Mouse (Mus musculus) liver, embryonic 12.5 days (tissue): Measurements from ENCODE around the gene BC005561. TPM values are rescaled to one million over a fixed set of nuclear protein-coding genes. Genes with fewer than 3 reads are reported as not detected.
A peak's percentile ranks its signal among the peaks of the same experiment; 100 is the strongest.
"Not testable (repeated sequence)": the region's sequence is repeated elsewhere in the genome, so short reads cannot be mapped to it uniquely, and the experiment has no call there.

Experiments used
- ATAC-seq: fragments of 200-750 bp; cut with Nextera tagmentation; 2 replicates; pipeline ENCODE4 v1.8.0; 2017; ENCODE audit warnings: moderate number of reproducible peaks, mild to moderate bottlenecking, moderate library complexity
- H3K27ac ChIP-seq: fragments of 300-500 bp; sonication (generic); 2 replicates; pipeline ENCODE4 v1.5.1; 2016; ENCODE audit warnings: mild to moderate bottlenecking
- H3K27me3 ChIP-seq: fragments of 300-500 bp; sonication (generic); replicated peaks from 2 replicates; pipeline ENCODE4 v1.6.1; 2016; ENCODE audit warnings: mild to moderate bottlenecking, moderate library complexity
- H3K36me3 ChIP-seq: fragments of 300-500 bp; sonication (generic); 2 replicates; pipeline ENCODE4 v1.6.1; 2016; ENCODE audit warnings: mild to moderate bottlenecking, moderate library complexity
- H3K4me1 ChIP-seq: fragments of 300-500 bp; sonication (generic); 2 replicates; pipeline ENCODE4 v1.6.1; 2016
- H3K4me2 ChIP-seq: fragments of 300-500 bp; sonication (generic); 2 replicates; pipeline ENCODE4 v1.6.1; 2016; ENCODE audit warnings: mild to moderate bottlenecking, moderate library complexity
- H3K4me3 ChIP-seq: fragments of 300-500 bp; sonication (generic); 2 replicates; pipeline ENCODE4 v1.5.1; 2016; ENCODE audit warnings: mild to moderate bottlenecking, moderate library complexity
- H3K9ac ChIP-seq: fragments of 300-500 bp; sonication (generic); 2 replicates; pipeline ENCODE4 v1.6.1; 2016; ENCODE audit warnings: mild to moderate bottlenecking, moderate library complexity
- H3K9me3 ChIP-seq: fragments of 300-500 bp; sonication (generic); replicated peaks from 2 replicates; pipeline ENCODE4 v1.6.1; 2016; ENCODE audit warnings: mild to moderate bottlenecking, moderate library complexity
- WGBS: fragments of 180-500 bp; shearing (Covaris S2); methylation state at CpG from one replicate; pipeline ENCODE4 v1.1.7; 2016; ENCODE audit not compliant: insufficient replicate concordance; 5-methylcytosine and 5-hydroxymethylcytosine counted together
- polyA plus RNA-seq: library from polyadenylated mRNA; unstranded; fragments of >200 nt; fragmentation: Nextera tagmentation; extraction: Ambion mirVana; gene quantifications from 2 replicates; pipeline ENCODE4 v1.2.1, GENCODE M21; 2016

The BC005561 gene
- polyA plus RNA-seq, 1 experiment from 2014 or later = 5.2 TPM

DNA sequence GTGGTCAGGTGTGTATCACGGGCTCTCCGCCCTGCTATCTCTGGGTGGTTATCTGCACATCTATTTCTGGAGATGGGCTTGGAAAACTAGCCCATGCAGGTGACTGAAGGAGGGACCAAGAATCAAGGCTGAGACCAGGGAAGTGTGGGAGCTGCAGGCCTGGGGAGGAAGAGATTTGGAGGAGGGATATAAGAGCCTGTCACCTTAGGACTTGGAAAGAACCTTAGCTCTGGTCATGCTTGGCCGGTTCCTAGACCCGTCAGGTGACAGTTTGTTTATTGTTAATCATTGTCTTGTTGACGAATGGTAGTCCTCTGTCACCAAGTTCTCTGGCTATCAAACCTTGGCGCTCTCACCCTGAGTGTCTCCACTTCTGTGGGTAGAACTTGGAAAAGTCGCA lies 27.8 kb upstream of the BC005561 start:
- H3K27me3 ChIP-seq = no peaks in the 10 kb centered on the region

DNA sequence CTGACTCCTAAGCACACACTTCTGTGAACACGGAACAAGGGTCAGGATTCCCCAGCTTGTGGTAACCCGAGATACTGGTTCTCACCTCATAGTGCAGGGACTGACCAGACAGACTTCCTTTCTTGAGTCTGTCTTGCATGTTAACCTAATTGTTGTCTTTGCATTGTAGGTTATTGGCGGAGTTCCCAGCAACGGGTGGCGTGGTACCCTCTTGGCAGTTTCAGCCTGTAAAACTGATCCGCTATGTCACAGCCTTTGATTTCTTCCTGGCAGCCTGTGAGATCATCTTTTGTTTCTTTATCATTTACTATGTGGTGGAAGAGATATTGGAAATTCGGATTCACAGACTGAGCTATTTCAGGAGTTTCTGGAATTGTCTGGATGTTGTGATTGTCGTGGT lies 25.3 kb upstream of the BC005561 start:
- no peak for ATAC-seq
- H3K4me2 ChIP-seq = no peak overlapping the region
- no peak overlapping the region for H3K4me3 ChIP-seq
- H3K27ac ChIP-seq = no peak overlapping the region
- H3K36me3 ChIP-seq = peaks cover 20% of the 10 kb centered on the region
- H3K27me3 ChIP-seq = no peaks in the 10 kb centered on the region
- no peaks in the 10 kb centered on the region for H3K4me1 ChIP-seq
- 76% methylated on average over 8 of the region's 8 CpGs for WGBS
- H3K9me3 ChIP-seq = no peaks in the 10 kb centered on the region
- no peak overlapping the region for H3K9ac ChIP-seq

More for the DNA sequence above, 27.8 kb upstream of the BC005561 start:
- WGBS = 81% methylated on average over 7 of the region's 7 CpGs
- no peak for ATAC-seq
- Histone ChIP-seq H3K9ac (no peak overlapping the region), H3K9me3 (no peaks in the 10 kb centered on the region), H3K4me2 (no peak overlapping the region), H3K27ac (no peak overlapping the region), H3K36me3 (peaks cover 15% of the 10 kb centered on the region), H3K4me3 (no peak overlapping the region), H3K4me1 (no peaks in the 10 kb centered on the region)

- no peak for ATAC-seq
- Histone ChIP-seq H3K27ac (no peak overlapping the region), H3K4me2 (no peak overlapping the region), H3K9me3 (no peaks in the 10 kb centered on the region), H3K4me3 (no peak overlapping the region), H3K9ac (no peak overlapping the region), H3K27me3 (no peaks in the 10 kb centered on the region), H3K4me1 (no peaks in the 10 kb centered on the region), H3K36me3 (peaks cover 27% of the 10 kb centered on the region)
- 69% methylated on average over 5 of the region's 5 CpGs for WGBS
These were observed 16.6 kb upstream of the BC005561 start for GRCm38 (mm10) chr5:104491561-104491960.

GRCm38 (mm10) chr5:104504883-104505282 lies 3.3 kb upstream of the BC005561 start:
- Histone ChIP-seq H3K4me2 (no peak overlapping the region), H3K9ac (no peak overlapping the region), H3K36me3 (peaks cover 9% of the 10 kb centered on the region; the same call in 1 of the 2 replicates), H3K9me3 (no peaks in the 10 kb centered on the region), H3K4me3 (no peak overlapping the region), H3K4me1 (peaks cover 14% of the 10 kb centered on the region), H3K27ac (no peak overlapping the region), H3K27me3 (no peaks in the 10 kb centered on the region)
- no peak for ATAC-seq
- 81% methylated on average over 2 of the region's 2 CpGs for WGBS

DNA sequence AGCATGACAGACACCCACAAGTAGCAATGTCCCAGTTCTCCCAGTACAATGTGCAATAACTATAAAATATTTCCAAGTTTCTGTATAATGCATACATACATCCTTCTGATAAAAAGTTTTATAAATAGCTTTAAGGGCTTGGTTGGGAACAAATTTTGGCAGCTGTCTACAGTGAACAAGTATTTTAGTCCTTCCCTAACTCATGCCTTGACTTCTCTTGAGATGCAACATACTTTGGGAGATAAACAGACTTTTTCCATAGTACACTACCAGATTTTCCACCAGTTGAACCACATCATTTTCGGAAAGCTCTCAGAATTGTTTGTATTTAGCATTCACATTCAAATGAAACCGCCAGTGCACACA lies 340 bp upstream of the BC005561 start:
- Histone ChIP-seq H3K9me3 (no peaks in the 10 kb centered on the region), H3K4me2 (peak overlapping the region; percentile 80), H3K4me3 (peak overlapping the region; percentile 76), H3K36me3 (peaks cover 7% of the 10 kb centered on the region; the same call in 1 of the 2 replicates), H3K4me1 (peaks cover 20% of the 10 kb centered on the region), H3K27ac (peak overlapping the region; percentile 92; the same call in 1 of the 2 replicates), H3K9ac (peak overlapping the region; percentile 85), H3K27me3 (no peaks in the 10 kb centered on the region)
- ATAC-seq = no peak
- 4% methylated on average over 2 of the region's 2 CpGs for WGBS

GRCm38 (mm10) chr5:104511211-104511610 lies 3.1 kb downstream of the BC005561 start:
- no peak for ATAC-seq
- peaks cover 20% of the 10 kb centered on the region for H3K4me1 ChIP-seq

GRCm38 (mm10) chr5:104538612-104539011 lies 30.5 kb downstream of the BC005561 start:
- H3K4me3 ChIP-seq = no peak overlapping the region
- no peak overlapping the region for H3K9ac ChIP-seq
- H3K4me2 ChIP-seq = no peak overlapping the region
- H3K27me3 ChIP-seq = no peaks in the 10 kb centered on the region
- no peak for ATAC-seq
- no peaks in the 10 kb centered on the region for H3K9me3 ChIP-seq
- no peaks in the 10 kb centered on the region for H3K4me1 ChIP-seq
- no peak overlapping the region for H3K27ac ChIP-seq
- WGBS = 82% methylated on average over 1 of the region's 1 CpGs
- peaks cover 65% of the 10 kb centered on the region for H3K36me3 ChIP-seq

More at GRCm38 (mm10) chr5:104511211-104511610, 3.1 kb downstream of the BC005561 start:
- no peaks in the 10 kb centered on the region for H3K27me3 ChIP-seq
- no peak overlapping the region for H3K27ac ChIP-seq
- no peak overlapping the region for H3K9ac ChIP-seq
- no peak overlapping the region for H3K4me2 ChIP-seq
- H3K4me3 ChIP-seq = no peak overlapping the region
- H3K9me3 ChIP-seq = no peaks in the 10 kb centered on the region; the same call in none of the 2 replicates
- peaks cover 25% of the 10 kb centered on the region for H3K36me3 ChIP-seq
- 86% methylated on average over 3 of the region's 3 CpGs for WGBS

GRCm38 (mm10) chr5:104539331-104539730 lies 31.2 kb downstream of the BC005561 start:
- no peak overlapping the region for H3K4me2 ChIP-seq
- ATAC-seq = no peak
- H3K9ac ChIP-seq = no peak overlapping the region
- no peak overlapping the region for H3K27ac ChIP-seq
- WGBS = 78% methylated on average over 4 of the region's 4 CpGs
- no peak overlapping the region for H3K4me3 ChIP-seq
- no peaks in the 10 kb centered on the region for H3K27me3 ChIP-seq
- H3K4me1 ChIP-seq = no peaks in the 10 kb centered on the region
- peaks cover 70% of the 10 kb centered on the region for H3K36me3 ChIP-seq
- no peaks in the 10 kb centered on the region for H3K9me3 ChIP-seq

- not testable (repeated sequence) for H3K4me1 ChIP-seq, ATAC-seq, H3K9me3 ChIP-seq, H3K36me3 ChIP-seq, H3K4me2 ChIP-seq, H3K9ac ChIP-seq, H3K27me3 ChIP-seq, H3K27ac ChIP-seq, H3K4me3 ChIP-seq
- WGBS = 50% methylated on average over 1 of the region's 1 CpGs
These were observed 59.9 kb downstream of the BC005561 start for GRCm38 (mm10) chr5:104568079-104568478.

DNA sequence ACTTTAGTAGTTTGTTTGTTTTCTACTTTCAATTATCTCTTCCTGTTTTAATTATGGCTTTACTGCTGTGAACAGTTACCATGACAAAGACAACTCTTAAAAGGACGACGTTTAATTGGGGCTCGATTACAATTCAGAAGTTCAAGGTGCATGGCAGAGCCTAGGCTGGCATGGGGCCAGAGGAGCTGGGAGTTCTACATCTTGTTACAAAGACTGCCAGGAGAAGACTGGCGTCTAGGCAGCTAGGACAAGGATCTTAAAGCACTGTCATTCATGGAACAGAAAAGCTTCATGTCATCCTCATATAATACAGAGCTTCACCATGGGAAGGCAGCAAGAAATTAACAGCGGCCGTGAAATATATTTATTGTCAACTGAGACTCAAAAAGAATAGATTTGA lies 62.6 kb downstream of the BC005561 start:
- H3K27me3 ChIP-seq = no peaks in the 10 kb centered on the region
- H3K36me3 ChIP-seq = peaks cover 11% of the 10 kb centered on the region
- peak overlapping the region; percentile 72 for H3K4me3 ChIP-seq
- whole genome bisulfite sequencing = 43% methylated on average over 6 of the region's 6 CpGs
- no peak for ATAC-seq
- no peak overlapping the region for H3K27ac ChIP-seq
- H3K4me2 ChIP-seq = peak overlapping the region; percentile 67
- 0 out of 2 replicates have a peak, but pooled peaks cover 5% of the 10 kb centered on the region for H3K9me3 ChIP-seq
- no peak overlapping the region for H3K9ac ChIP-seq
- peaks cover 6% of the 10 kb centered on the region; the same call in 1 of the 2 replicates for H3K4me1 ChIP-seq

- Histone ChIP-seq H3K36me3 (peaks cover 11% of the 10 kb centered on the region), H3K9ac (peak overlapping the region; percentile 76), H3K27ac (peak overlapping the region; percentile 80), H3K4me3 (peak overlapping the region; percentile 72), H3K4me2 (peak overlapping the region; percentile 67)
- not testable (repeated sequence) for H3K27me3 ChIP-seq, H3K9me3 ChIP-seq, H3K4me1 ChIP-seq
- under 1% methylated on average over 18 of the region's 19 CpGs for WGBS
- ATAC-seq = peak; percentile 99
These were observed 63.2 kb downstream of the BC005561 start for GRCm38 (mm10) chr5:104571282-104571921.
